Mouse (Mus musculus): ENCODE data around the gene Usp35. TPM values are rescaled to one million over a fixed set of nuclear protein-coding genes. Genes with fewer than 3 reads are reported as not detected.

Gene Usp35
- 1 to 10 TPM in 2 of 3 experiments, under 1 TPM in 1; 0.87 to 2.3 (median 2.3) TPM for polyA plus RNA-seq (2017; shearing (Covaris generic))

DNA sequence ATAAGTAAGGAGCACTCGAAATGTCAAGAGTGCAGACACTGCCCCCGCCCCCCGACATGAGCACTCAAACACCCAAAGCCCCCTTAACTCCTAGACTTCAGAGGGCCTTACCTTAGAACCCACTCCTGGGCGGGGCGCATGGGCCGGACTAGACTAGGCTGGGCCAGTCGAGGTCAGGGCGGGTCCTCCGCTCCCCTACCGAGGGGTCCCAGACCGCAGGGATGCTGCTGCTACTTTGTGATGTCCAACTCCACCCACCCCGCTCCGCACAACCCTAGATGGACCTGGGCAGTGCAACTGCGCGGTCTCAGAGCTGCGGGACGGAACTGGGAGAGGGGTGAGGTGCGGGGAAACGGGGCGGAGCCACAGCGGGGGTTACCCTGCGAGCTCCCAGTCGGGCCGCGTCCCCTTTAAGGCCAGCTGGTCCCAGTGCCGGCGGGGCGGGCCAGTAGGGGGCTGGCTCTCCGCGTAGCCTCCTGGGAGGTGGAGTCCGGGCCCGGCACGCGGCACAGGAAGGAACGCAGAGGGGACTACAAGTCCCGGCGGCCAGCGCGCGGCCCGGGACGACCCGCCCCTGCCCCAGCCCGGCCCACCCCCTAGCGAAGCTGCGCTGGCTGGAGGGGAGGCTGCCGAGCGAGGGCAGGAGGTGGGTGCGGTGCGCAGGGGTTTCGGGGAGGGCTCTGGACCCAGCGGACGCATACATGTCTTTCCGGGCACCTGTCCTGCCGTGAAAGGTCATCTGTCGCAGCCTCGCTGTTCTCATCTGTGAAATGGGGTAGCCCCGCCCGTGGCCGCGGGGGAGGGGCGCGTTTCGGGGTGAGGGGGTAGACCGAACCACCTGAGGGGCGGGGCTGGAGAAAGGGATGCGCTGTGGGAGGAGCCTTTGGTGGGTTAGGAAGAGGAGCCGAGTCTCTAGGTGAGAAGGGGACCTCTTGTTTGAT, at the start of gene Usp35, which contains the start of gene Kctd21:
Usp35 (minus strand) TSS at position 295 of the 941 bp plus-strand sequence.
Kctd21 (plus strand) TSS at position 602 of the 941 bp plus-strand sequence.
- peak; percentile 92 for ATAC-seq

DNA sequence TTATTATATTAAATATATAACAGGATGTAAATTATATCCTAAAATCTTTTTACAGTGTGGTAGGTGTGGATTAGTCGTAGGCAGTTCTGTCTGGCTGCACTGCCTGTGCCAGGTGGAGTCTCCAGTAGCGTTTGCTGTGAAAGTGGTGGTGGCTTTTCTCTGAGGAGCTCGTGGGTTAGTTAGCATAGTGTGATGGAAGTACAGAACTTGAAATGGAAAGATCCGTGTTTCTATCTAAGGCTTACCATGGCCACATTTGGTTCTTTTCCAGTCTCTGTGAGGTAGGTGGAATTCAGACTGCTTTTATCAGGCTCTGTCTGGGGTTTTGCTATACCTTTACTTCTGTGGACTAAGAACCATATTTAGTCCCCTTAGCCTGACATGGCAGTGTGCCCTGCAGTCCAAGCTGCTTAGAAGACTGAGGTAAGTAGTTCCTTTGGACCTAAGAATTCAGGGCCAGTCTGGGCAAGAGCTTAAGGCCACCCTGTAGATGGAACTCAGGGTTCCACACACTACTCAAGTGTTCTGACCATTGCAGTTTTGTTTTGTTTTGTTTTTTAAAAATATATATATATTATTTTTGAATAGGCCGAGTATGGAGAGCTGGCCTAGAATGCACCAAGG, 48.8 kb upstream of the Usp35 start:
- ATAC-seq = no peak

DNA sequence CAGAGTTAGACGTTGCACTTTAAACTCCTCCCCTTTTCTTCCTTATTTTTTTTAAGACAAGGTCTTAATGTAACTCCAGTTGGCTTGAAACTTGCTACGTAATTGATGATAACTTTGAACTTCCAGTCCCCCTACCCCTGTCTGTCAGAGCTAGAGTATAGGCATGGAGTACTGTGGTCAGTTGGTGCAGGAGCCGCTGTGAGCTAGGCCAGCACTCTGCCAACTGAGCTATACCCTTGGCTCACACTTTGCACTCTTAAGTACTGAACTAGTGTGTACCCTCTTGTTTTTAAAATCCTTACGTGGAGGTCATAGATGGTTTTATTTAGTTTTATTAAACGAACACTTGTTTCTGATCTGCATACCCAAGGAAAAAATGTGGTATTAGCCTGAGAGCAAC, 47.5 kb upstream of the Usp35 start:
- ATAC-seq = no peak

- ATAC-seq = no peak
These were observed 44.1 kb upstream of the Usp35 start for GRCm38 (mm10) chr7:97375906-97376305.

GRCm38 (mm10) chr7:97375101-97375500, 43.3 kb upstream of the Usp35 start:
- ATAC-seq = no peak

- no peak for ATAC-seq
These were observed 34.1 kb upstream of the Usp35 start for GRCm38 (mm10) chr7:97365887-97366286.

GRCm38 (mm10) chr7:97361467-97361866, 29.6 kb upstream of the Usp35 start:
- no peak for ATAC-seq

GRCm38 (mm10) chr7:97360955-97361354, 29.1 kb upstream of the Usp35 start:
- no peak for ATAC-seq

GRCm38 (mm10) chr7:97360166-97360565, 28.3 kb upstream of the Usp35 start:
- ATAC-seq = no peak

DNA sequence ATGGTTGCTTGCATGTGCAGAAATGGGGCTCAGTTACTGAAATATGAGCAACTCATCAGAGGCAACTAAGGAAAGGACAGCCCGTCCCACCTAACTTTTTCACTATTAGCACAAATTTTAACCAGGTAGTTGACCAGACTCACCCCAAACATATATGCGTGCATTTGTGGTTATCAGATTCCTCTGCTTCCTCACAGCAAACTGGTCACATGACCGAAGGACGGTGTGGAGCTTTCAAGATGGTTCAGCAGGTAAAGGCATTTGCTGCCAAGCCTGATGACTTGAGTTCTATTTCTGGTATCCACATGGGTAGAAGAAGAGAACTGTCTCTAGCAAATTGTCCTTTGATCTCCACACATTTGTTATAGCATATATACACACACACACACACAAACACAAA, 26.5 kb upstream of the Usp35 start:
- ATAC-seq = no peak

- no peak for ATAC-seq
These were observed 26.0 kb upstream of the Usp35 start for GRCm38 (mm10) chr7:97357840-97358239.

- no peak for ATAC-seq
These were observed 25.1 kb upstream of the Usp35 start for GRCm38 (mm10) chr7:97356875-97357276.

DNA sequence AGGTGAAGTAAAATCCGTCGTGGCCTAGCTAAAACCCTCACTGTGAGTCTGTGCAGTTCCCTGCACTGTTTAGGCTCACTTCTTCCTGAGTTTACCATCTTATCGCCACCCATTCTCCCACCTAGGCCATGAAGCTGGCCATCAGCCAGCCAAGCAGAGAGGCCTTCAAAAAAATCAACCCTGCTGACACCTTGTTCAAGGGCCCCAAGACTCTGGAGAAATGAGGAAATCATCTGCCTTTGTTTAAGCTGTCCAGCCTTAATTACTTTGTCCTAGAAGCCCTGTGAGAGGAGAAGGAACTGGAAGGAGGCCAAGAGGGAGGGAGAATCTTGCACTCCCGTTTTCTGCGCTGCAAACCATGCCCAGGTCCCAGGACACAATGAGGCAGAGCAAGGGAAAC, 24.4 kb upstream of the Usp35 start:
- ATAC-seq = no peak

DNA sequence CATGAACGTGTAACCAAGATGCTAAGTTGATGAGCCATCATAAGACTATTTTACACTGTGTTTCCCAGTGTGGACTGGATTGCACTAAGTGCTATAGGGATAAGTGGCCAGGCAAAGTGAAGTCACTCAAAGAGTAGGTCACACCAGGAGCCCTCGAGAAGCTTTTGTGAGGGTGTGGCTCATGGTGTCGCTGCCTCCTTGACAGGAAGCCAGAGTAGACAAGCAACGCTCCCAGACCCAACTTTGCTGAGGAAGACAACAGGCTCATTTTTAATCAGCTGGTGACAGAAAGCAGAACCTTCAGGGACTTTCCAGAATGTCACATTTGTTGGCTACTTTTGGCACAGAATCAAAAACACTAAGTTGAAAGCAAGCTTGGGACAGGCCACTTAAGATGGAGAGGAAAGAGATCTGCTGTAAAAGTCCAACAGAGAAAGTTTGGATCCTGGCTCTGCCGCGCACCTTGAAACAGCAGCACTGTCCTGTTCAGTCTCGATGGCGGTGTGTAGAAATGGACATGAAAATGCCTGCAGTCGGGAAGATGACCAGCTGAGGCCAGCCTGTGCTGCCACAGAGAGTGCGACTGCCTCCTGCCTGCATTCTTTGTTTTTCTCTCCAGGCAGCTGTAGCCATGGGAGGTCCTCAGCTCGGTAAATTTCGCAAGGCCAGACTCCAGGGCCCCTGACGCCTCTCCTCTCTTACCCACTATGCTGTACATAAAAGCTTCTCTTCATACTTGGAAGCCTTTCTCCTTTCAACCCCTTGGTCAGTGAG, 23.4 kb upstream of the Usp35 start:
- no peak for ATAC-seq

GRCm38 (mm10) chr7:97353356-97353755, 21.5 kb upstream of the Usp35 start:
- no peak for ATAC-seq

GRCm38 (mm10) chr7:97351792-97352513, 20.1 kb upstream of the Usp35 start:
- ATAC-seq = no peak

DNA sequence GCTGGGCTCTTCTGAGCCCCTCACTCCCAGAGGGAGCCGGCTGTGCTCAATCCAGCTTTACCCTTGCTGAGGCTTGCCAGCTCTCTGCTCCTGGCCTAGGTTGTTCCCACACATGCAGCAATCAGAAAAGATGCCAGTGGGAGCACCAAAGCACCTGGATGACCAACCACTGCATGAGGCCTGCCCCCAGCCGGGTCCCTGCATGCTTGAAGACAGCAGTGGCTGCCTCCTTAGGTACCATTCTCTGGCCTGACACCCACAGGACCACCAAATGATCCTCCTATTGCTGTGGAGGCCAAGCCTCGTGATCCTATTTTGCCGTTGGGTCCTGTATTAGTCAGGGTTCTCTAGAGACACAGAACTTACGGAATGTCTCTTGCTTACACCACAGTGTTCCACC, 19.1 kb upstream of the Usp35 start:
- ATAC-seq = no peak

- no peak for ATAC-seq
These were observed 17.6 kb upstream of the Usp35 start for GRCm38 (mm10) chr7:97349438-97349837.

DNA sequence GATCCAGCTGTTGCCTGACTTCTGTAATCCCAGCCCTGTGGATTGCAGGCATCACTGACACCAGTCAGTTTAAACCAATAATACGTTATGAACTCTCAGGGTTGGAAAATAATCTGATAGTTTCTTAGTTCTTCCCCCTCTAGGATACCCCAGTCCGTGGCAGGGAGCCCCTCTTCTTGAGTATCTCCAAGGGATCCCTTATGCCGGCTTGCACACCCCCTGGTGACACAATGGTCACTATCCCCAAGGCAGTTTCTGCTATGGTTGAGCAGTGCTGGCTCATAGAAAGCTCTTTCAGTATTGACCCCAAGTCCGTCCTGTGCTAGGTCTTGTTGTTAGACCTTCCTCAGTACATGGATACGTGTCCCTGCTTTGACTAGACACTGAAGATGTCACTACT, 17.0 kb upstream of the Usp35 start:
- no peak for ATAC-seq

- no peak for ATAC-seq
These were observed 16.5 kb upstream of the Usp35 start for GRCm38 (mm10) chr7:97348318-97348717.

DNA sequence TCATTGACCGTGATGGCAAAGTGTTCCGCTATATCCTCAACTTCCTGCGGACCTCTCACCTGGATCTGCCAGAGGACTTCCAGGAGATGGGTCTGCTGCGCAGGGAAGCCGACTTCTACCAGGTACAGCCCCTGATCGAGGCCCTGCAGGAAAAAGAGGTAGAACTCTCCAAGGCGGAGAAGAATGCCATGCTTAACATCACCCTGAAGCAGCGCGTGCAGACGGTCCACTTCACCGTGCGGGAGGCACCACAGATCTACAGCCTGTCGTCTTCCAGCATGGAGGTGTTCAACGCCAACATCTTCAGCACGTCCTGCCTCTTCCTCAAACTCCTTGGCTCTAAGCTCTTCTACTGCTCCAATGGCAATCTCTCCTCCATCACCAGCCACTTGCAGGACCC, 15.6 kb upstream of the Usp35 start:
- no peak for ATAC-seq

GRCm38 (mm10) chr7:97346822-97347166, 15.0 kb upstream of the Usp35 start:
- ATAC-seq = no peak

Measured in inflammation-experienced regulatory T-cells, adult 6 months (primary cell).